Mouse (Mus musculus) mature B cell (primary cell): ENCODE data around the gene Pcna.

Source experiments
- in situ Hi-C: fragments of 300-500 bp; cut with MboI; formaldehyde crosslinking; loops from 2 replicates; pipeline ENCODE4 v1.14.3; 2019

Pcna gene

GRCm38 (mm10) chr2:132276249-132276648 lies 23.1 kb upstream of the Pcna start:
- in situ Hi-C loops = no loop called here

GRCm38 (mm10) chr2:132275527-132275926 lies 22.4 kb upstream of the Pcna start:
- in situ Hi-C loops = no loop called here

DNA sequence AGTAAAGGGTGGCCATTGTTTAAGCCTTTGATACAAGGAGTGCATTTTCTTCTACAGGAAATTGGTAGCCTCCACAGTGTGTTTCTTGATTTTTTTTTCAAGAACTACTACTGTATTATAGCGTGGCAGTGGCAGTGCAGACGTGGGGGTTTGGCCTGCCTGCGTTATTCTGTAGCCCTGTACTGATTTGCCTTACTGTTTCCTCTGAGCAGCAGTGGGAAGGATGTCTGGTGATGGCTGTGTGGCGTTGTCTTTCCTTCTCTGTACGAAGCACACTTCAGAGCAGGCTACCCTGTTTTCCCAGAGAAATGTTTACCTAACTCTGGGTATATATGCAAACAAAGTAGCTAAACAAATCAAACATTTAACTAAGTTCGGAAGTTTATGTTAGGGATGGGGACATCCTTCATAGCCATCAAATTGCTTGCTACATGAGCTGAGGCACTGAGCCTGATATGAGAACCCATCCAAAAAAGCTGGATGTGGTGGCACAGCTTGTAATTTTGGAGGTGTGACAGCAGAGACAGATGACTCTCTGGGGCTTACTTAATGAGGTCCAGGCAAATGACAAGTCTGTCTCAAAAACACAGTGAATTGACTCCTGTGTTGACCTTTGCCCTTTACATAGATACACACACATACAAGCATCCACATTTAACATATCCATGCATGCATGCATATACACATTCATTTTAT lies 19.7 kb upstream of the Pcna start:
- in situ Hi-C loops = no loop called here

DNA sequence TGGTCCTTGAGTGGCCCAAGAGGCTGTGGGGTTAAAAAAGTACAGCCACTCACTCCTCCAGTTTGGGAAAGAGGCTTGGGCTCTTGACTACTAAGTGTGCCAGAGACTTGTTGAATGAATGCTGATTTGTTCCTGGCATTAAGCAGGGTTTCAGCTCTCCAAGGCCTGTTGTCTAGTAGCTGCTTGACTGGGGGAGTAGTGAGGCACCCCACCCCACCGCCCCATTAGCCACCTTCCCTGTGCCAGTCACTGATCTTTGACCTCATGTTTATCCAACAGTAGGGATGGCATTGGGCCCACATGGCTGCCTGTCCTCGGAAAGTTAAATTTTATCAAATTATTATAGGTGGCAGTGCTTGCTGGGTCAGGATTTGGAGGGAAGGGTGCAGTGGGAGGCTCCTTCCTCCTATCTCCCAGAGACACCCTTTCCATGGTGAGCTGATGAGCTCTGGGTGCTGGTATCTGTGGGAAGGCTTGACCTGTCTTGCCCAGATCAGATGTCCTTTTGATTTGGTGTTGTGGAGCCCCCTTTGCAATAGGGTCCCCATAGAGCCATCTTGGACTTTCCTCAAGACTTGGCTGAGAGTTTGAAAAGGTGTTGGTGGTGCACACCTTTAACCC lies 17.3 kb upstream of the Pcna start:
- in situ Hi-C loops = no loop called here

GRCm38 (mm10) chr2:132269217-132269616 lies 16.1 kb upstream of the Pcna start:
- in situ Hi-C loops = no loop called here

- in situ Hi-C loops = no loop called here
Observed at GRCm38 (mm10) chr2:132266086-132266485, 13.0 kb upstream of the Pcna start.

DNA sequence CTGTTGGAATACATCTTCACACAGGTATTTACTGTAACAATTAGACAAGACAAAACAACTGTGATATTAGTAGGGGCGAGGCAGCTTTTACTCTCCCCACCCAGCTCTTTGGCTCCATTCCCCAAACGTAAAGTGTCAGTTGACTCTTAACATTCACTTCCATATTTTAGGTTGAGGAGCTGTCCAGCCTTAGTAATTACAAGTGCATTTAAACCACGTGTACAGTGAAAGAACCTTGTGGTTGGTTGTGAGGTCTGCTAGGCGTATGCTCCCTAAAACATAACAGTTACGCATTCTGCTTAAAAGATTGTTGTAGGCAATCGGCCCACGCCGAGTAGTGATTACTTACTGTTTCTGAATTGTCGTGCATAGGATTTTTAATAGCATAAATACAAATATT lies 12.1 kb upstream of the Pcna start:
- in situ Hi-C loops = no loop called here

- in situ Hi-C loops = no loop called here
Observed at GRCm38 (mm10) chr2:132264266-132264710, 11.2 kb upstream of the Pcna start.

DNA sequence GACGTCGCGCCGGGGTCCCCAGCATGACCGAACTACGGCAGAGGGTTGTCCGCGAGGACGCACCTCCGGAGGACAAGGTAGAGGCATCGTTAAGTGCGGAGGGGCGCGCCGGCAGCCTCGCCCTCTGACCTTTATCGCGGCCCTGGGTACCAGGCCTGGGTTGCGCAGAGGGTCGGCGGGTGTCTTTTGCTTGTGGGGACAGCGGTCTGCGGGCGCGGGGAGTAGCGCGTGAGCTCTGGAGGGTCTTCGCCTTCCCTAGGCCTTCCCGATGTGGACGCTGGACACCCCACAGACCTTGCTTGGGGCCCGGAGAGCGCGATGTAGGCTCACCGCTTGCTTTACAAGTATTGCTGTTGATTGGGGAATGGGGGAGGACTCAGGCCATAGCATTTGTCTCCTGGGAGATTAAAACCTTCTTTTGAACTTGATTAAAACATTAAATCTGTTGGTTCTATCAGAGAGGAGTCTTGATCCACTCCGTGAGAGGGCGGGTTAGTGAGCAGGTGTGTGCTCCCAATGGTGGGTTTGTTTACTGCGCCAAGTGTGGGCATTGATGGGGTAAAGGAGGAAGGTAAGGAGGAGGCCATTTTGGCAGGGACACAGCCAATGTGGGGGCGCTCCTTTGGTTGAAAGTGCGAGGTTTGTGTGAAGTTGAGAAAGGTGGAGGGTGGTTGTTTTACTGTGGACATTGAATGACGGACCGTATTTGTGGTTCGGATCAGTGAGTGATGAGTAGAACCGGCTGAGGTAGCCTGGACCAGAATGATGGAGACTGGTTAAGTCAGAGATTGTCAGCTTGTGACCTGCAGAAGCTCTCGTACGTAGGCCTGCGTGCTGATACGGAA lies 10.5 kb upstream of the Pcna start:
- in situ Hi-C loops = no loop called here

GRCm38 (mm10) chr2:132262879-132263398 lies 9.8 kb upstream of the Pcna start, which contains the start of gene Cds2:
TSS of gene Cds2 (plus strand) at chr2:132263148.
- in situ Hi-C loops = no loop called here

DNA sequence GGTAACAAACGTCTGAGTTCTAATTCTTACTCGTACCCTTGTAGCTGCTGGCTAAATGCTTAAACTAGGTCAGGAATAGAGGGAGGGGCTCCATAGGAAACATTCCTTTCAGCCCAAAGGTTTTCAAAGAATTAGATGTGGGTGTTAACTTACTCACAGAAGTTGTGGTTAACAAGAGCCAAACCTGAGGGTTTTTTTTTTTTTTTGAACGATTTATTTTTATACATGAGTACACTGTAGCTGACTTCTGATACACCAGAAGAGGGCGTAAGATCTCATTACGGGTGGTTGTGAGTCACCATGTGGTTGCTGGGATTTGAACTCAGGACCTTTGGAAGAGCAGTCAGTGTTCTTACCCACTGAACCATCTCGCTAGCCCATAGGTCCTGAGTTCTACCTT lies 9.1 kb upstream of the Pcna start:
- in situ Hi-C loops = no loop called here

DNA sequence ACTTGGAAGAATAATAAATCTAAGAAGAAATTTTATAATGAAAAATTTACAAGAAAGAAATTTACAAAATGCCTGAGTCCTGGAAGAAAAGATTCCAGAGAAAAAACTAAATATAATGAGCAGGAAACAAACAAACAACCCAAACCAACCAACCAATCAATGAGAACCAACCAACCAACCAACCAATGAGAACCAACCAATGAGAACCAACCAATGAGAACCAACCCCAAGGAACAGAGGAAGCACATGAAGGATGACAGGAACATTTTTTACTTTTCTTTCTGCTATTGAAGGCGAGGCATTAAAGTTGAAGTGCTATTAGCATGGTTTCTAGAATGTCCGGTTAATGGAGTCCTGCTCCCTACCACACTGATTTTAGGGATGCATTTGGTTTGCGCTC lies 7.5 kb upstream of the Pcna start:
- in situ Hi-C loops = no loop called here

DNA sequence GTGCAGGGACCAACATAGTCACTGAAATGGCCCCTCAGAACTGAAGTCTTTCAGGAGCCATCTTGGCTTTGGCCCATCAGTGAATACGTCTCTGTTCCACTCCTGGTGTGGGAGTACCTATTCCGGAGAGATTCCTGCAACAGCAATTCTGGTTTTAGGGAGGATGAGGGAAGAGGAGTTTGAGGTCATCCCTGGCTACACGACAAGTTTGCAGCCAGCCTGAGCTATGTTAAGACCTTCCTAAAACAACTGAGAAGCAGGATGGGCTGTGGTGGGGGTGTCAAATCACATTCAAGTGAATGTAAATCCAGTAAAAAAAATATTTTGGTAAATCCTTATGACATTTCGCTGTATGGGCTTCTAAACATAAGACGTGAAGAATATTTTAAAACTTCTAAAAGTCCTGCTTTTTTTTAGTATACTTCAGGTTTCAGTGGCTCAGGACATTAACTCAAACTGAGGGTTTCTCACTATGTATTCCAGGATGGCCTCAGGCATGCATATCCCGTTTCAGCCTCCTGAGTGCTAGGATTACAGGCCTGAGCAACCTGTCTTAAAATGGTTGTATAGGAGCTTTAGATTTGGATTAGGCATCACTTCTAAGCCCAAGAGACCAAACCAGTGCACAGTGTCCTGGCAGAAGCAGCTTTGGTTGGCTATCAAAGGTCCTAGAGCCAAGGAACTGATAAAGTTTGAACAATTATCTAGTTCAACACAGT lies 4.4 kb upstream of the Pcna start:
- in situ Hi-C loops = no loop called here

DNA sequence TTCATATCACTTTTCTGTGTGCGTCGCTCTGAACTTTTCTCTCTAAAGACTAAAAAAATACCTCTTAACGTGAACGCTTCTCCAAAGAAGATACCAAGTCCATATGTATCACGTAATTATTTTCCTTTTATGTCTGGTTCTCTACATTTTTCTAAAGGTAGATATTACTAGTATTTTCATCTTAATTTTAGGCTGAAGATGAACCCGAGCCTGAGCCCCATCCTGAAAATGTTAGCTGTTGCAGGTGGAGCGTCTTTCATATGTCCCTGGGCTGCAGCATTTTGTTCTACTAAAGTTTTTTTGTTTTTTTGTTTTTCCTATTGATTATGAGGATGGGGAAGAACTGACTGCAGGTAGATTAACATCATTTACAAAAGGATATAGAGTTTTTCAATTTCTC lies 489 bp upstream of the Pcna start:
- in situ Hi-C loops = no loop called here

GRCm38 (mm10) chr2:132251911-132252310 lies 1.2 kb downstream of the Pcna start:
- in situ Hi-C loops = no loop called here

DNA sequence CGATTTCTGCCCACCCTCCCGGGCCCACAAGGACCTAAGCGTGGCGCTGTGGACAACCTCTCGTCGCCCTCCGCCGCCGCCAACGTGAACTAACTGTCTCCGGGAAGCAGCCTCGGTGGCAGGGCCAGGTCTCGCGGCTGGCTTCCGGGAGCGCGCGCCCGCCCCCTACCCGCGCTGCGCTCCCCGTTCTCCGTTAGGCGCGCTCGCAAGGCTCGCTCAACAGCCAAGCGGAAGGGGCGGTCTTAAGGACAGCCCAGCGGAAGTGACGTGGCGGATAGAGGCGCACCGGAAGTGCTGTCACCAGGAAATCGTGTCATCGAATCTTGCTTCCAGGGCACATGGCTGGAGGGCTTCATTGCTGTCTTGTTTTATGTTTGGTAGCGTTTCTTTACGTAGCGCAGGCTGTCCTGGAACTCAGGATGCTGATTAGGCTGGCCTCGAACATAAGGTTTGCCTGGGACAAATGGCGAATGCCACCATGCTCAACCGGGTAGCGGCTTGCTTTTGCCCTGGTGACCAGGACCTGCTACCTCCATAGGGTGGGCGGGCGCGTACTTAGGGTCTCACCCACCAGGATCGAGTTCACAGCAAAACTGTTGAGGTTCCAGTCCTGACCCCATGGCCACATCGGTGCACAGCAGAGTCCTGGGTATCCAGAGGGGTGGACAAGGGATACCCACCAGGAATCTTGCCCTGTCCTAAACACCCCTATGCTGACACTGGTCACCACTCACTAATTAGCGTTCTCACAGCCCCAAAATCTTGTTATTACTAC lies 5.4 kb downstream of the Pcna start, which contains the start of gene Tmem230:
Tmem230 (minus strand) TSS at position 269 of the 775 bp plus-strand sequence.
- in situ Hi-C loops = loop anchor here (10.0 to 25.0 kb wide), 2 partner anchors 260 to 423 kb away; no protein-coding TSS in a partner anchor

DNA sequence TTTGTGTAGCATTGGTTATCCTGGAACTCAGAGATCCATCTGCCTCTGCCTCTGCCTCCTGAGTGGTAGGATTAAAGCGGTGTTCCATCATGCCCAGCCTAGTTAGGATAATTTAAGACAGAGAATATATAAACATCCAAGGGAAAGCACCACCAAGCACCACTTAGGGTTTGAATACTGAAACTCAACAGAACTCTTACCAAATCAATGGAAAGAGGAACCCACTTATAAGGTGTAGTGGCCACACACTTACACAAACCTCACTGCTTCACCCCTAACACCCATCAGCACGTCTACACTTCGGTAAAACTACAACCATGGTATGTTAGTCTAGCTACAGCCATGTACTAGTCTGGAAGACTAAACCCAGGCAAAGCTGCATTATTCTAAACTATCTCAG lies 9.7 kb downstream of the Pcna start:
- in situ Hi-C loops = loop anchor here (10.0 to 25.0 kb wide), 2 partner anchors 256 to 419 kb away; no protein-coding TSS in a partner anchor

DNA sequence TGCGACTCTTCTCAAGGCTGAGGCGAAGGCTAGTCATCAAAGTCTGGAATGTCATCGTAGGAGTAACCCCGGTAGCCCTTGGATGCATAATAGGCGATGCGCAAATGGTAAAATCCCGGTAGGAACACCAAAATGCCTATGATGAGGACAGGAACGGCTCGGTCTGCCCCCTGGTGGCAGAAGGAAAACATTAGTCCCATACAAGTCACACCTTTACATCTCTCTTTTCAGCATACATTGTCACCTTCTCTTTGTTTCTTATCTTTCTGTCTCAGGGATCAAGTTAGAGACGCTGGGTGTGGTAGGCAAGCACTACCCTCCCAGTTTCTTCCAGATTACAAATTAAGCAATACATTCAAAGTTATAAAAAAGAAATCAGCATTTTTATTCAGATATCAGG lies 12.7 kb downstream of the Pcna start:
- in situ Hi-C loops = loop anchor here (10.0 to 25.0 kb wide), 2 partner anchors 253 to 416 kb away; no protein-coding TSS in a partner anchor

- in situ Hi-C loops = loop anchor here (25.0 kb wide), 1 partner anchor 252 kb away; no protein-coding TSS in a partner anchor
Observed at GRCm38 (mm10) chr2:132239434-132239833, 13.7 kb downstream of the Pcna start.

- in situ Hi-C loops = loop anchor here (25.0 kb wide), 1 partner anchor 249 kb away; no protein-coding TSS in a partner anchor
Observed at GRCm38 (mm10) chr2:132235975-132236374, 17.1 kb downstream of the Pcna start.
